Mouse (Mus musculus) retina, postnatal 7 days (tissue): ENCODE data around the gene Deup1.
"Not testable (repeated sequence)": the region's sequence is repeated elsewhere in the genome, so short reads cannot be mapped to it uniquely, and the experiment has no call there.

ENCODE experiments used
- DNase-seq: peaks from one replicate; pipeline ENCODE4 v3.0.0-alpha.2; 2012; ENCODE audit warnings: low read depth, low spot score

The Deup1 gene

DNA sequence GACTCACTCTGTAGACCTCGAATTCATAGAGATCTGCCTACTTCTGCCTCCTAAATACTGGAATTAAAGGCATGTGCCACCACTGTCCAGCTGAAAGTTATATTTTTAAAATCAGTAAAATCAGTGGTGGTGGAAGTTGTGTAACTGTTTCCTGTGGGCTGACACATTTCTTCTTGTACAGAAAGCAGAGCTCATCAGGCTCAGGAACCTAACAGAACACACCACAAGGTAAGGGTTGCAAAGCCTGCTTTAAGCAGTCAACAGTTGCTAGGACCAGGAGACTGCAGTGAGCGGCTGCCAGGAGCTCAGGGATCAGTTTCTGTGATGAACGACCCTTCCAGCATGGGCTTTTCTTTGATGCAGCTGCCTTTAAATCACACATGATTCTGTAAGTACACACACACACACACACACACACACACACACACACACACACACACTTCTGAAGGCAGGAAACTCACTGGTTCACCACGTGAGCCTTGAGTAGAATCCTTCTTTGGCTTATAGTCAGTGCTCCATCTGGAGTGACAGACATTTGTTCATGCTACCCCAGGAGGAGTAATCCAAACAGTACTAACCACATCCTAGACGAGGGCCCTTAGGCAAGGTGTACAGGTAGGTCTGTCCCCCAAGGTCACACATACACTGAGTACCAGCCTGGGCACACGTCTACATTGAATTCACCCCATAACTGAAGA lies 40.4 kb downstream of the Deup1 start:
- DNase-seq: no peak

- DNase-seq: no peak
Observed at GRCm38 (mm10) chr9:15585956-15586355, 41.8 kb downstream of the Deup1 start.

- DNase-seq: no peak
Observed at GRCm38 (mm10) chr9:15584209-15584608, 43.5 kb downstream of the Deup1 start.

DNA sequence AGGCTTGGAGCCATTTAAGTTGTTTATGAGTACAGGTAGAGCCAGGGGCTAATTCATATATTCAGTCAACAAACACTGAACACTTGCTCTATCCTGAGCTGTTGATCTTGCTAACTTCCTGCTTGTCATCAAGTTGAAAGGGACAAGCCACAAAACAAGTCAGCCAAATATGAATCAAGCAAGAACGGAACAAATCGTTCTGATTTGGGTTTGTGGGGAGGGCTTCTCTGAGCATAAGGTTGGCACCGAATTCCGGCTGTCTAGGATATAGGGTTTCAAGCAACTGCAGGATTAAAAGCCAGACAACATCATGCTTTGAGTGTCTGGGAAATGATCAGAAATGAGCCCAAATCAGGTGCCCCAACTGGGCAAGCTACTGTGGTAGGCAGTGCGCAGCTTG lies 45.7 kb downstream of the Deup1 start:
- no peak for DNase-seq

GRCm38 (mm10) chr9:15580176-15580575 lies 47.6 kb downstream of the Deup1 start:
- no peak for DNase-seq

DNA sequence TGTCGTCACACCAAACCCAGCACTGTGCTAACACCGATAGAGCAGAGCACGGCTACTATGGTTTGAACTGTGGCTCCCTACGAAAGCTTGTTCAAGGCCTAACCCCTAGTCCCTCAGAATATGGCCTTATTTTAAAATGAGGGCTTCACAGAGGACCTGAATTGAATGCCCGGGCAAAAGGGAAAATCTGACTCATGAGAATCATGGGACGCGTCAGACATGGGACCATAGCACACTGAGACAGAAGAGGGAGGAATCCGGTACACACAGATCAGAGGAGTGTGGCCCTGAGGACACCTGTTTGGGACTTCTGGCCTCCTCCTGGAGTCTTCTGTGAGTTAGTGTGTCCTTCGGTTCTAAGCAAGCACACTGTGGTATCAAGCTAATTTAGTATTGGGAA lies 48.8 kb downstream of the Deup1 start:
- no peak for DNase-seq

DNA sequence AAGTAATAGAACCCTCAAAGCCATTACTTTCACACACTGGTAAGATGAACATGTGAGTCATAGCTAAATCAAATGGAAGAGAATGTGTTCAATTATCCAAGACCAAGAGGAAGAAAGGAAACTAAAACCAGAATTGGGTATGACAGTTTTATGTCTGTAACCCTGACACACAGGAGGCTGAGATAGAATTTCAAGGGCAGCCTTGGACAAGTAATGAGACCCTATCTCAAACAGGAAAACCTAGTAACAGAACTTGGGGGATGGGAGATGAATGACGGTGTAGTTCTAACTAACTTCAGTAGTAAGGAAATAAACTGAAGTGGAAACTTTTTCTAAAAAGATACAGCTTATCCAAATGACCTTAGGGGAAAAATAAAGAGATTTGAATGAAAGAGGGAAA lies 49.3 kb downstream of the Deup1 start:
- DNase-seq: no peak

GRCm38 (mm10) chr9:15574750-15575454 lies 52.8 kb downstream of the Deup1 start:
- no peak for DNase-seq

- no peak for DNase-seq
Observed at GRCm38 (mm10) chr9:15562353-15562752, 65.4 kb downstream of the Deup1 start.

GRCm38 (mm10) chr9:15560451-15560850 lies 67.3 kb downstream of the Deup1 start:
- DNase-seq: no peak

DNA sequence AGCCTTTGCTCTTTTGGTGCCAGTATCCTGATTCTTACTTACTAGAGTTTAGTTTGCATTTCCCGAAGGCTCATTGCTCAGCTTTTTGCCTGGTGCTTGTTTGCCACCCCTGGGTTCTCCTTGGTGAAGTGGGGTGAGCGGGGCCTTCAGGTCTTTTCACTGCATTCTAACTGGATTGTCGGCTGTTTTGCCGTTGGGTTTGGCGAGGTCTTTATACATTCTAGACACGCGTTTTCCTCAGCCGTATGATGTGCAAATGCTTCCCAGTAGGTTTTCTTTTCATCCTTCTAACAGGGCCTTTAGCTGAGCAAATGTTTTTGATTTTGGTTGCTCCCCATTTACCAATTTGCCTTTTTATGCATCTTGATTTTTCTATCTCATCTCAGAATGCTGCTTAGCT lies 74.4 kb downstream of the Deup1 start:
- DNase-seq: no peak

- DNase-seq: no peak
Observed at GRCm38 (mm10) chr9:15551933-15552851, 75.5 kb downstream of the Deup1 start.

DNA sequence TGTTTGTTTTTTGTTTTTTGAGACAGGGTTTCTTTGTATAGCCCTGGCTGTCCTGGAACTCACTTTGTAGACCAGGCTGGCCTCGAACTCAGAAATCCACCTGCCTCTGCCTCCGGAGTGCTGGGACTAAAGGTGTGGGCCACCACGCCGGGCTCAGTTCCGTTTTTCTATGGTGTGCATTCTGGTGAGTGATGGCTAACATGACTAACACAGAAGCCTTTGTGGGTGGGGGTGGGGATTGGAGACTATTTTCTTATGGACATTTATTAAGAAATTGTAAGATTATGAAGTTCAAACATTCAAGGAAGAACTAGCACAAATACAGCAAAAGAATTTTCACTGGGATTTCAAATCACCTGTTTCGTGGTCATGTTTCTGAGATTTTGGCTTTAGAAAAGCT lies 76.7 kb downstream of the Deup1 start:
- DNase-seq: not testable (repeated sequence)

- DNase-seq: no peak
Observed at GRCm38 (mm10) chr9:15550461-15550961, 77.2 kb downstream of the Deup1 start.

DNA sequence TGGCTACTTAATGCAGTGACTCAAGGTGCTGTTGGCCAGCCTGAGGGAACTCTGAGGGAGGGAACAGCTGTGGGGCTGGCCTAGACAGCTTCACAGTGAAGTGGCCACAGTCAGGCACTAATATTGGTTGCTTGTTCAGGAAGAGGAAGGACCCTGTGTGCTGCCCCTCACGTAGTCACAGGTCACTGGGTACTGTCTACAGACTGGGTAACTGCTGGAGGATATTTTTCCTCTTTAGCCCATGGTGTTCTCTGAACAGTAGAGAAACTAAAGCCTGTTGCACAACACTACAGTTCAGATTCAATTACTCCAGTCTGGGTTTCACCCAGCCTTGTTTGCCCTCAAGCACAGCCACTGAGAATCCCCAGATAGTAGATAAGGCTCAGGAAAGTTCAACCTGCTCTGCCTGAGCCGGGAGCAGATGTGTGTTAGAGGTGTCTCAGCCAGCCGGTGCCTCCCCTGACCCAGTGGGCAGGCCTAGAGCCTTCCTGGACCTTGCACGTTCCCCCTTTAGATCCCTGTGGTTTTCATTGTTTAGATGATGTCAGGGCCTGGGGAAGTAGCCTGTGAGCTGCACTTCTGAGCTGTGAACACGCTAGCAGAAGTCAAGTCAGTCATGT lies 85.9 kb downstream of the Deup1 start:
- DNase-seq: no peak

DNA sequence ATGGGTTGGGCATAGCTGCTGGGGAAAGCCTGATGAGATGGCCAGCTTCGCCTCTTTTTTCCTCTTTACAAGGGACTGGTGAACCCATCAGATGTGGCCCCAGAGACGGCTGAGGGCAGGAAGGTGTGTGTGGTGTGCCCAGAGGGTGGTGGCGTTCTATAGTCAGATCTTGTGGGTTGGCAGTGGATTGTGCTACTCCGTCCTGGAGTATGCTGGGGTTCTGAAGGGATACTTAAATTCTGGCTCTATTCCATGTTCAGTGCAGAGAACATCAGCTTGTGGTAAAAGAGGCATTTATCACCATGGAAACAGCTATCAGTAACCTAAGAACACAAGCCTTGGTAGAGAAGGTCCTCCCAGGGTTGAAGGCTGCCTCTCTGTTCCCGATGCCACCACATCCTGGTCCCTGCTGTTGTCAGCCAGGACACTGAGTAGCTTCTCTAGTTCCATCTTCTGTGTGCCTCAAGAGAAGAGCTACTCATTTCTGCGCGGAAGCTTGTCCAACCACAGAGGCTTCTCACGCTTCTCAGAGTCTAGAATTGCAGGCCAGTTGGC lies 88.7 kb downstream of the Deup1 start:
- no peak for DNase-seq

DNA sequence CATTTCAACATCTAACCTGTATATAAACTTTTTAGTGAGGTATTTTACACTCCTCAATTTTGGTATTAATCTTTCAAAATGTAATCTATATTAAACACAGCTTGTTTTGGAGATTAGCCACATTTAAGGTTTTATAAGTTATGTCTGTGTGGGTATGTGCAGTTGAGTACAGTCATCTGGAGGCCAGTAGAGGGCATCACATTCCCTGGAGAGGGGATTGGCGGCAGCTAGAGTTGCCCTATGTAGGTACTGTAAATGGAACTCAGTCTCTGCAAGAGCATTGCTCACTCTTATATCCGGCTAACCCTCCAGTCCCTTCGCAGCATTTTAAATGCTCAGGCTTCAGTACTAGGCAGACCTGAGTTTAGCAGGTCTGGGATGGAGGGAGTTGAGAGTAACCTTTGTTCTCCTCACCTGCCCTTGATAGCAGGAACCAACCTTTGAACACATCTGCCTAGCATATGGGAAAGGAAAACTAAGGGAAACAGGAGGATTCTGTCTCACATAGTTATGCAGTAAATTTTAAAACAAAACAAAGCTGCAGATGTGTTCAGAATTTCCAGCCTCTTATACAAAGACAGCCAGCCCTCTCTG lies 90.2 kb downstream of the Deup1 start:
- no peak for DNase-seq

GRCm38 (mm10) chr9:15536861-15537426 lies 90.8 kb downstream of the Deup1 start:
- no peak for DNase-seq

DNA sequence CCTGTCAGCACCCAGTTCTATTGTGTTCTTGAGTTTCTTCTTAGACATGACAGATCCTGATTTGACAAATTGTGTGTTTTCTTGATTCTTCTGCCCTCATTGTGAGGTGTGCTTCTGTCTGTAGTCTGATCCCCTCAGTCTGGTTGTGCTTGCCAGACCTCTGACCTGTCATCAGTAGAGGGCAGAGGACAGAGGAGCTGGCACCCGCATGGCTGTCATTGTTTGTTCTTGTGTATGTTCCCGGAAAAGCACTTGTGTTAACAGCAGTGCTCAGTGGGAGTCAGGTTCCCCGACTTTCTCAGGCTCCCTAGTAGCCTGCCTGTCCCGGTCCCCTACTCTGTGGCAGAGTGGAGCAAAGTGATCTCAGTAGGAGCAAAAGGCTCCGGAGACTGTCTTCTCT lies 92.3 kb downstream of the Deup1 start:
- DNase-seq: no peak

- no peak for DNase-seq
Observed at GRCm38 (mm10) chr9:15534110-15534509, 93.6 kb downstream of the Deup1 start.
